Mouse (Mus musculus) limb, embryonic 11.5 days (tissue): ENCODE measurements at regions not wholly inside any gene's neighbourhood (a gene's known extent, or its start where the extent isn't known, plus 50 kb on each side); places are given as distances from the start of the nearest gene placed in this dataset.

ENCODE experiments used
- ATAC-seq: fragments of 200-750 bp; cut with Nextera tagmentation; 2 replicates; pipeline ENCODE4 v1.8.0; 2017; ENCODE audit warnings: low read depth; ENCODE audit not compliant: insufficient number of reproducible peaks, low FRiP score, low TSS enrichment
- DNase-seq: peaks from one replicate; pipeline ENCODE4 v3.0.0-alpha.2; 2015; ENCODE audit warnings: low spot score
- H3K27ac ChIP-seq: fragments of 300-500 bp; sonication (generic); replicated peaks from 2 replicates; pipeline ENCODE4 v1.5.1; 2014; ENCODE audit warnings: low read depth, mild to moderate bottlenecking, low read length
- H3K27me3 ChIP-seq: fragments of 300-500 bp; sonication (generic); 2 replicates; pipeline ENCODE4 v1.6.1; 2014; ENCODE audit warnings: mild to moderate bottlenecking, low read length, mixed read lengths; ENCODE audit not compliant: control insufficient read depth, insufficient read depth
- H3K36me3 ChIP-seq: fragments of 300-500 bp; sonication (generic); 2 replicates; pipeline ENCODE4 v1.6.1; 2014; ENCODE audit warnings: mild to moderate bottlenecking, low read length, moderate library complexity, mixed read lengths; ENCODE audit not compliant: control insufficient read depth, insufficient read depth
- H3K4me1 ChIP-seq: fragments of 300-500 bp; sonication (generic); 2 replicates; pipeline ENCODE4 v1.6.1; 2014; ENCODE audit warnings: low read length, mixed read lengths; ENCODE audit not compliant: control insufficient read depth, insufficient read depth
- H3K4me2 ChIP-seq: fragments of 300-500 bp; sonication (generic); 2 replicates; pipeline ENCODE4 v1.6.1; 2014; ENCODE audit warnings: low read depth, mild to moderate bottlenecking, moderate library complexity; ENCODE audit not compliant: severe bottlenecking
- H3K4me3 ChIP-seq: fragments of 300-500 bp; sonication (generic); 2 replicates; pipeline ENCODE4 v1.5.1; 2014; ENCODE audit warnings: low read depth, low read length
- H3K9ac ChIP-seq: fragments of 300-500 bp; sonication (generic); 2 replicates; pipeline ENCODE4 v1.6.1; 2014; ENCODE audit warnings: mild to moderate bottlenecking, low read length
- H3K9me3 ChIP-seq: fragments of 300-500 bp; sonication (generic); 2 replicates; pipeline ENCODE4 v1.6.1; 2016; ENCODE audit warnings: low read length; ENCODE audit not compliant: control insufficient read depth
- WGBS: fragments of 180-500 bp; shearing (Covaris S2); extraction: QIAGEN DNeasy Blood & Tissue Kit; methylation state at CpG from one replicate; pipeline ENCODE4 v1.1.7; 2014; 5-methylcytosine and 5-hydroxymethylcytosine counted together

- Histone ChIP-seq H3K4me2 (no peak overlapping the region), H3K9ac (no peak overlapping the region), H3K4me3 (no peak overlapping the region), H3K27me3 (no peaks in the 10 kb centered on the region), H3K36me3 (no peaks in the 10 kb centered on the region), H3K4me1 (no peaks in the 10 kb centered on the region), H3K27ac (no peak overlapping the region), H3K9me3 (no peaks in the 10 kb centered on the region)
- ATAC-seq (no peak), DNase-seq (no peak)
- 86% methylated on average over 1 of the region's 1 CpGs for WGBS
Observed at GRCm38 (mm10) chr7:78123386-78123785, 614.4 kb downstream of the Ntrk3 start.

DNA sequence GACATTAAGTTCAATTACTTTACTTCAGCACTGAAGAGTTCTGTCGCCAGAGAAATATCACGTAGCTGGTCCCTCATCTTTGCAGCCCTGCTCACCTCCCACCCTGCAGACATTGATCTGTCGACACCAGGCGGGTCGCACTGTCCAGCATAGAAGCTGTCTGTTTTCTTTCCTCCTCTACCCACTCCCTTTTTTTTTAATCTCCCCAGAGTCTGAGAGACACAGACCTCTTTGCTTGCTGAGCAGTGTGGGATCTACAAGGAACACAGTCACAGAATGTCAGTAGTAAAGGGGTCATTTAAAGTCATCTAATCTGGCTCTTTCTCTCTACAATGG, 616.7 kb downstream of the Ntrk3 start:
- Histone ChIP-seq H3K4me2 (no peak overlapping the region), H3K9ac (no peak overlapping the region), H3K4me3 (no peak overlapping the region), H3K9me3 (no peaks in the 10 kb centered on the region), H3K27me3 (no peaks in the 10 kb centered on the region), H3K36me3 (no peaks in the 10 kb centered on the region), H3K4me1 (no peaks in the 10 kb centered on the region), H3K27ac (no peak overlapping the region)
- DNase-seq (no peak), ATAC-seq (no peak)
- 22% methylated on average over 5 of the region's 5 CpGs for WGBS

- DNase-seq, result no peak
- H3K4me2 ChIP-seq, result no peak overlapping the region
- 32% methylated on average over 5 of the region's 5 CpGs for WGBS
- H3K36me3 ChIP-seq, result no peaks in the 10 kb centered on the region
- H3K27me3 ChIP-seq, result no peaks in the 10 kb centered on the region
- no peak overlapping the region for H3K27ac ChIP-seq
- no peak for ATAC-seq
- H3K9me3 ChIP-seq, result no peaks in the 10 kb centered on the region
- H3K4me1 ChIP-seq, result no peaks in the 10 kb centered on the region
- H3K4me3 ChIP-seq, result no peak overlapping the region
- no peak overlapping the region for H3K9ac ChIP-seq
Observed at GRCm38 (mm10) chr7:78120462-78121150, 617.2 kb downstream of the Ntrk3 start.

DNA sequence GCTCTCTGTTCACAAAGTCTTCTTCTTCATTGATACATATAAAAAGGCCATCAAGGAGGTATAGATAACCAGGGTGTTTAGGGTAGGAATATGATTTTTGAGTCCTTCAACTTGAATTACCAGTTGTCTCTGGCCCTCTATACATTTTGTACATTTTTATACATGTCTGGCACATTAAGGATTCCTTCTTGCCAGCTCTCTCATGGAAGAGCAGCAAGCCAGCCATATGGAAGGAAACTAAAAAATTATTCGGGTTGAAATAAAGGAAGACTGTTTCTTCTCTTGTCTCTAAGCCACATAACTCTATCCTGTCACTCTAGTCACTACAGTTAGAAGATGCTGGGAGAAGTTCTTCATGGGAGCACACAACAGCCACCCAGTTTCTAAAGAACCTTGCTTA, 618.0 kb downstream of the Ntrk3 start:
- WGBS, result 76% methylated on average over 1 of the region's 1 CpGs
- no peak overlapping the region for H3K9ac ChIP-seq
- no peak for DNase-seq
- H3K36me3 ChIP-seq, result no peaks in the 10 kb centered on the region
- no peak overlapping the region for H3K4me3 ChIP-seq
- H3K27me3 ChIP-seq, result no peaks in the 10 kb centered on the region
- H3K4me2 ChIP-seq, result no peak overlapping the region
- no peaks in the 10 kb centered on the region for H3K4me1 ChIP-seq
- H3K27ac ChIP-seq, result no peak overlapping the region
- ATAC-seq, result no peak
- no peaks in the 10 kb centered on the region for H3K9me3 ChIP-seq

- ATAC-seq (no peak), DNase-seq (no peak)
- H3K4me1 ChIP-seq, result no peaks in the 10 kb centered on the region
- H3K27me3 ChIP-seq, result no peaks in the 10 kb centered on the region
- H3K36me3 ChIP-seq, result no peaks in the 10 kb centered on the region
- H3K4me2 ChIP-seq, result no peak overlapping the region
- 89% methylated on average over 6 of the region's 6 CpGs for WGBS
- no peaks in the 10 kb centered on the region for H3K9me3 ChIP-seq
- H3K4me3 ChIP-seq, result no peak overlapping the region
- no peak overlapping the region for H3K27ac ChIP-seq
- no peak overlapping the region for H3K9ac ChIP-seq
Observed at GRCm38 (mm10) chr7:78111291-78111690, 626.5 kb downstream of the Ntrk3 start.

DNA sequence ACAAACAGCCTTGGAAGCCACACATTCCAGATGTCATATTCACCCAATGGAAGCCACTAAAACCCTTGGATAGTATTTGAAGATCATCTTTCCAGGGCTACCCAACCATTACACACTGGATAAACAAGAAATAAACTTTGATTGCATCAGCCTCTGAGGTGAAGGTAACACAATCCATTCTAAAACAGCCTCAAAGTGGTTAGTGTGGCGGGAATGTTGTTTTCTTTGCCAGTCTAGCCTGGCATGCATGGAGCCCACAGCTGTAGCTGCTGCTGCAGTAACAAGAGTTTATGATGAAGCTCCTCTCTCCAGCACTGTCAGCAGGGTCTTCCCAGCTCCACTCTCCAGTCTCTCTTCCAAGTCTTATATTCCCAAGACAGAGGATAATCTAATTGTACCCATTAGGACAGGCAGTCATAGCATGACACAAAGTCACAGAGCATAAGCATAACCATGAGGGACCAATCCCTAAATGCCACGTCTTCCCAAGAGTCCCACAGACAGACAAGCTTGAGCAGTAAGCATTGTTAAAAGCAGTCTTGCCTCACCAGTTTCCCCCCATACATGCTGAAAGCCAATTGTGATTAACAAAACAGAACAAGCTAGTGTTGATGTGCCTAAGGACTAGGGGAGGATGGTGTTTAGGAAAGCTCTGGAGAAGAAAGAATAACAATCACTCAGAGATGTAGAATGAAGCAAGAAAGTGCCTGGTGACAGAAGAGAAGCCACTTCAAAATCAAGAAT, 634.1 kb downstream of the Ntrk3 start:
- H3K4me2 ChIP-seq, result no peak overlapping the region
- no peaks in the 10 kb centered on the region for H3K27me3 ChIP-seq
- no peak overlapping the region for H3K9ac ChIP-seq
- ATAC-seq (no peak), DNase-seq (no peak)
- no peaks in the 10 kb centered on the region for H3K9me3 ChIP-seq
- no peaks in the 10 kb centered on the region for H3K4me1 ChIP-seq
- no peaks in the 10 kb centered on the region for H3K36me3 ChIP-seq
- 71% methylated on average over 2 of the region's 2 CpGs for whole genome bisulfite sequencing
- H3K27ac ChIP-seq, result no peak overlapping the region
- H3K4me3 ChIP-seq, result no peak overlapping the region

- Histone ChIP-seq H3K4me1 (no peaks in the 10 kb centered on the region), H3K27me3 (no peaks in the 10 kb centered on the region), H3K27ac (no peak overlapping the region), H3K36me3 (no peaks in the 10 kb centered on the region), H3K4me3 (no peak overlapping the region), H3K9ac (no peak overlapping the region), H3K9me3 (no peaks in the 10 kb centered on the region), H3K4me2 (no peak overlapping the region)
- 82% methylated on average over 3 of the region's 3 CpGs for WGBS
- DNase-seq (no peak), ATAC-seq (no peak)
Observed at GRCm38 (mm10) chr7:78102396-78102795, 635.4 kb downstream of the Ntrk3 start.

DNA sequence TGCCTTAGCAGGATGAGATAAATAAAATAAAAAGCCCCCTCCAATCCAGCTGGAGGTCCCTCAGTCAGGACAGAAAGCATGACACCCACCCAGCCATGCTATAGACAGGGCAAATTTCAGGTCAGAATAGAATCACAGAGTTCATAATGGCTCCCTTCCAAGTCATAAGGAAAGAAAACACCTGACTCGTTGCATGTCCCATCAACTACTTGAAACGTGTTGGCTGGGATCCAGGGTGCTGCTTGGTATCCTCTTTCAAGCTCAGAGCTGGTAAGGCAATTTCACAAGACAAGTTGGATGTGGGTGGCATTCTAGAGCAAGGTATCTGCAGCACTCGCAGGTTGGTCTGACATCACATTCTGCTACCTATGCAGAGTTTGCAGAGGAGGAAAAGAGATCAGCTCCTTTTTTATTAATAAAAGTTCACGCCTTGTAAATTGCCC, 651.2 kb downstream of the Ntrk3 start:
- H3K27me3 ChIP-seq, result no peaks in the 10 kb centered on the region
- no peak for DNase-seq
- no peaks in the 10 kb centered on the region for H3K9me3 ChIP-seq
- 74% methylated on average over 4 of the region's 4 CpGs for WGBS
- H3K4me3 ChIP-seq, result no peak overlapping the region
- no peak overlapping the region for H3K4me2 ChIP-seq
- no peak overlapping the region for H3K27ac ChIP-seq
- no peak overlapping the region for H3K9ac ChIP-seq
- ATAC-seq, result no peak
- no peaks in the 10 kb centered on the region for H3K36me3 ChIP-seq
- no peaks in the 10 kb centered on the region for H3K4me1 ChIP-seq
